Mouse (Mus musculus) heart, embryonic 14.5 days (tissue): Measurements from ENCODE around the gene Il15ra. TPM values are rescaled to one million over a fixed set of nuclear protein-coding genes. Genes with fewer than 3 reads are reported as not detected.
A peak's percentile ranks its signal among the peaks of the same experiment; 100 is the strongest.

Experiments used
- ATAC-seq: fragments of 200-750 bp; cut with Nextera tagmentation; 2 replicates; pipeline ENCODE4 v1.8.0; 2017; ENCODE audit warnings: low read depth, moderate TSS enrichment; ENCODE audit not compliant: insufficient number of reproducible peaks, insufficient read depth, low FRiP score
- H3K27ac ChIP-seq, 2 experiments: fragments of 200-500 bp in 1 of 2; fragments of 300-500 bp in 1 of 2; sonication (generic) in 1 of 2; replicated peaks in 1 of 2; 2 replicates each; pipeline ENCODE4 v1.5.1; 2012 to 2014; ENCODE audit warnings: low read depth in 2 of 2, low read length in 2 of 2, control low read depth in 1 of 2, mild to moderate bottlenecking in 1 of 2, mixed read lengths in 1 of 2; ENCODE audit not compliant: control insufficient read depth in 1 of 2, insufficient read depth in 1 of 2
- H3K27me3 ChIP-seq: fragments of 300-500 bp; sonication (generic); 2 replicates; pipeline ENCODE4 v1.6.1; 2014; ENCODE audit warnings: mild to moderate bottlenecking, low read length, control low read depth; ENCODE audit not compliant: control insufficient read depth, insufficient read depth
- H3K36me3 ChIP-seq: fragments of 300-500 bp; sonication (generic); 2 replicates; pipeline ENCODE4 v1.6.1; 2014; ENCODE audit warnings: mild to moderate bottlenecking, control low read depth, low read length, mixed read lengths; ENCODE audit not compliant: control insufficient read depth, insufficient read depth
- H3K4me1 ChIP-seq, 2 experiments: fragments of 200-500 bp in 1 of 2; fragments of 300-500 bp in 1 of 2; sonication (generic) in 1 of 2; 2 replicates each; pipeline ENCODE4 v1.6.1; 2012 to 2014; ENCODE audit warnings: low read length in 2 of 2, control low read depth in 1 of 2, mixed read lengths in 1 of 2; ENCODE audit not compliant: control insufficient read depth in 2 of 2, insufficient read depth in 2 of 2
- H3K4me2 ChIP-seq: fragments of 300-500 bp; sonication (generic); 2 replicates; pipeline ENCODE4 v1.6.1; 2014; ENCODE audit warnings: mild to moderate bottlenecking, low read length
- H3K4me3 ChIP-seq, 2 experiments: fragments of 200-500 bp in 1 of 2; fragments of 300-500 bp in 1 of 2; sonication (generic) in 1 of 2; 2 replicates each; pipeline ENCODE4 v1.5.1; 2012 to 2014; ENCODE audit warnings: low read length in 2 of 2, mild to moderate bottlenecking in 2 of 2, control low read depth in 1 of 2, low read depth in 1 of 2, moderate library complexity in 1 of 2; ENCODE audit not compliant: control insufficient read depth in 1 of 2, insufficient read depth in 1 of 2
- H3K9ac ChIP-seq: fragments of 300-500 bp; sonication (generic); 2 replicates; pipeline ENCODE4 v1.6.1; 2014; ENCODE audit warnings: mild to moderate bottlenecking, low read length
- H3K9me3 ChIP-seq: fragments of 300-500 bp; sonication (generic); 2 replicates; pipeline ENCODE4 v1.6.1; 2016; ENCODE audit warnings: low read length, control low read depth; ENCODE audit not compliant: control insufficient read depth
- WGBS: fragments of 180-500 bp; shearing (Covaris S2); extraction: QIAGEN DNeasy Blood & Tissue Kit; methylation state at CpG from one replicate; pipeline ENCODE4 v1.1.7; 2014; 5-methylcytosine and 5-hydroxymethylcytosine counted together
- polyA plus RNA-seq: library from polyadenylated mRNA; unstranded; fragments of >200 nt; fragmentation: Nextera tagmentation; extraction: Ambion mirVana; gene quantifications from 2 replicates; pipeline ENCODE4 v1.2.1, GENCODE M21; 2014

The Il15ra gene
- polyA plus RNA-seq, 1 experiment from 2014 or later: 11.4 TPM

- Histone ChIP-seq H3K27me3 (no peaks in the 10 kb centered on the region), H3K4me1 (peaks cover 2 to 25% of the 10 kb centered on the region in 2 experiments; a peak in 3 of 4 replicates), H3K9ac (no peak overlapping the region), H3K36me3 (peaks cover 29% of the 10 kb centered on the region), H3K9me3 (no peaks in the 10 kb centered on the region), H3K4me2 (no peak overlapping the region), H3K4me3 (no peak overlapping the region), H3K27ac (0 out of 4 replicates have a peak overlapping the region, but pooled peaks of 1 of the 2 experiments have one; percentile 9)
- no peak for ATAC-seq
- WGBS: 86% methylated on average over 4 of the region's 4 CpGs
These were observed 66.6 kb downstream of the Il15ra start for GRCm38 (mm10) chr2:11771701-11772100.

GRCm38 (mm10) chr2:11772401-11772800, 67.3 kb downstream of the Il15ra start:
- Histone ChIP-seq H3K4me2 (no peak overlapping the region), H3K27ac (no peak overlapping the region), H3K4me3 (no peak overlapping the region), H3K27me3 (no peaks in the 10 kb centered on the region), H3K9me3 (no peaks in the 10 kb centered on the region), H3K9ac (no peak overlapping the region), H3K4me1 (peaks cover 2 to 25% of the 10 kb centered on the region in 2 experiments; a peak in 3 of 4 replicates), H3K36me3 (peaks cover 22% of the 10 kb centered on the region)
- ATAC-seq: no peak
- 72% methylated on average over 4 of the region's 4 CpGs for WGBS

GRCm38 (mm10) chr2:11774426-11774825, 69.3 kb downstream of the Il15ra start:
- Histone ChIP-seq H3K9me3 (no peaks in the 10 kb centered on the region), H3K4me1 (peaks cover 3 to 29% of the 10 kb centered on the region in 2 experiments; a peak in 3 of 4 replicates), H3K36me3 (peaks cover 4% of the 10 kb centered on the region), H3K9ac (no peak overlapping the region), H3K4me3 (no peak overlapping the region), H3K27me3 (no peaks in the 10 kb centered on the region), H3K4me2 (no peak overlapping the region), H3K27ac (no peak overlapping the region)
- WGBS: 86% methylated on average over 10 of the region's 10 CpGs
- no peak for ATAC-seq

- H3K4me3 ChIP-seq: no peak overlapping the region
- H3K4me1 ChIP-seq: peaks cover 5 to 33% of the 10 kb centered on the region in 2 experiments; a peak in 3 of 4 replicates
- no peaks in the 10 kb centered on the region for H3K27me3 ChIP-seq
- no peak overlapping the region for H3K9ac ChIP-seq
- H3K27ac ChIP-seq: no peak overlapping the region
- no peaks in the 10 kb centered on the region for H3K9me3 ChIP-seq
- no peak for ATAC-seq
- H3K4me2 ChIP-seq: no peak overlapping the region
- peaks cover 7% of the 10 kb centered on the region; the same call in 1 of the 2 replicates for H3K36me3 ChIP-seq
- WGBS: 84% methylated on average over 5 of the region's 5 CpGs
These were observed 70.0 kb downstream of the Il15ra start for GRCm38 (mm10) chr2:11775121-11775520.

- Histone ChIP-seq H3K9me3 (no peaks in the 10 kb centered on the region), H3K9ac (peak overlapping the region; percentile 94), H3K36me3 (peaks cover 20% of the 10 kb centered on the region), H3K27ac (peak overlapping the region in 1 of 2 experiments; percentile 96; a peak in 1 of 4 replicates), H3K27me3 (no peaks in the 10 kb centered on the region), H3K4me3 (peak overlapping the region; percentile 90 to 92; a peak in 3 of 4 replicates), H3K4me1 (peaks cover 5 to 33% of the 10 kb centered on the region in 2 experiments; a peak in 3 of 4 replicates), H3K4me2 (peak overlapping the region; percentile 75)
- ATAC-seq: no peak
- 45% methylated on average over 8 of the region's 8 CpGs for WGBS
These were observed 71.3 kb downstream of the Il15ra start for GRCm38 (mm10) chr2:11776415-11776814.

GRCm38 (mm10) chr2:11777091-11778068, 72.3 kb downstream of the Il15ra start, which contains the start of the genes Fbh1 and Ankrd16:
Gene Fbh1, minus strand, starts transcription at chr2:11777582.
Gene Ankrd16, plus strand, starts transcription at chr2:11777876.
- WGBS: under 1% methylated on average over 72 of the region's 73 CpGs

GRCm38 (mm10) chr2:11778087-11778823, 73.2 kb downstream of the Il15ra start:
- H3K9ac ChIP-seq: peak overlapping the region; percentile 83
- H3K4me2 ChIP-seq: peak overlapping the region; percentile 81
- peaks cover 38% of the 10 kb centered on the region for H3K36me3 ChIP-seq
- peaks cover 5 to 29% of the 10 kb centered on the region in 2 experiments; a peak in 3 of 4 replicates for H3K4me1 ChIP-seq
- ATAC-seq: peak; percentile 77
- no peaks in the 10 kb centered on the region for H3K27me3 ChIP-seq
- H3K27ac ChIP-seq: peak overlapping the region; percentile 96 to 98
- H3K9me3 ChIP-seq: no peaks in the 10 kb centered on the region
- peak overlapping the region; percentile 89 to 92 for H3K4me3 ChIP-seq
- 0% methylated on average over 43 of the region's 43 CpGs for WGBS

More at GRCm38 (mm10) chr2:11777091-11778068, 72.3 kb downstream of the Il15ra start, which contains the start of the genes Fbh1 and Ankrd16:
- Histone ChIP-seq H3K4me1 (peaks cover 5 to 33% of the 10 kb centered on the region in 2 experiments; a peak in 3 of 4 replicates), H3K4me2 (peak within 1 kb of the TSS; percentile 81), H3K36me3 (peaks cover 29% of the 10 kb centered on the region), H3K9ac (peak within 1 kb of the TSS; percentile 94), H3K9me3 (no peaks in the 10 kb centered on the region), H3K4me3 (peak within 1 kb of the TSS; percentile 90 to 92), H3K27ac (peak within 1 kb of the TSS; percentile 96 to 98), H3K27me3 (no peaks in the 10 kb centered on the region)
- peak; percentile 96 for ATAC-seq
